Mouse (Mus musculus) left cerebral cortex, adult 2 months (tissue): ENCODE results near the gene Fam53b. TPM values are rescaled to one million over a fixed set of nuclear protein-coding genes. Genes with fewer than 3 reads are reported as not detected.

Experiments used
- DNase-seq, 2 experiments: peaks; one replicate each; pipeline ENCODE4 v3.0.0; 2021 to 2022; ENCODE audit warnings: low spot score in 2 of 2, mixed read lengths in 1 of 2; ENCODE audit errors: extremely low spot score in 1 of 2
- H3K27ac ChIP-seq: fragments of 200-600 bp; 2 replicates; pipeline ENCODE4 v1.8.1; 2022
- H3K4me3 ChIP-seq: fragments of 200-600 bp; 2 replicates; pipeline ENCODE4 v1.8.1; 2022
- CTCF ChIP-seq: fragments of 200-600 bp; IDR thresholded peaks from 2 replicates; pipeline ENCODE4 v1.8.1; 2022; ENCODE audit warnings: antibody characterized with exemption, mild to moderate bottlenecking, moderate library complexity
- intact Hi-C: fragments of 180-260 bp; cut with DNase I; formaldehyde crosslinking; loops from one replicate; pipeline ENCODE4 v1.15.1; 2025
- total RNA-seq, 2 experiments: library from RNA; stranded (reverse); gene quantifications; 2 replicates each; pipeline ENCODE4 v1.2.3; 2021

Fam53b gene
- total RNA-seq, 2 experiments from 2014 or later: 57.1 to 75.2 TPM

GRCm38 (mm10) chr7:132712044-132712708, 101.5 kb downstream of the Fam53b start:
- no peak for TF ChIP-seq CTCF
- peak overlapping the region; percentile 94 for H3K27ac ChIP-seq
- H3K4me3 ChIP-seq: no peak overlapping the region
- intact Hi-C loops: loop anchor here (2.0 kb wide), 2 partner anchors 55 to 101 kb away; partner anchors contain the start of gene Fam53b
- no peak for DNase-seq

DNA sequence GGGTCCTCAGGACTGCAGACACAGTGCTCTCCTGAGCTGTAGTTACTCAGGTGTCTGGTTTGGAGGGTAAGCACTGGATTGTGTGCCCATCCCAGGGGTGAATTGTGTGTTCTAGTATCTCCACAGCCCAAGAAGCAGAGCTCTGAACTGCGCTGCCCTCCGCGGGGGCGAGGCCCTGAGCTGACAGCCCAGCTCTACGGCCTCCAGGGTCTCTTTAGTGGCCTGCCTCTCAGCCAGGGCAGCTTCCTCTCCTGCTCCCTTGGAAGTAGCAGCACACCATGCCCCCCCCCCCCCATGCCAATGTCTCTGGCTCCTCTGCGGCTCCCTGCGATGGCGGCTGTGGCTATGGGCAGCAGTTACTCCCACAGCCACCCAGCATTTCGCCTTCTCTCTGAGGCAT, 102.1 kb downstream of the Fam53b start:
- intact Hi-C loops: no loop called here

GRCm38 (mm10) chr7:132705130-132705529, 108.6 kb downstream of the Fam53b start:
- peak; percentile 34 for TF ChIP-seq CTCF
- Histone ChIP-seq H3K4me3 (no peak overlapping the region), H3K27ac (no peak overlapping the region)
- no peak for DNase-seq
- intact Hi-C loops: no loop called here

More for the DNA sequence above, 102.1 kb downstream of the Fam53b start:
- no peak for DNase-seq
- H3K4me3 ChIP-seq: no peak overlapping the region
- peak overlapping the region; percentile 94 for H3K27ac ChIP-seq
- TF ChIP-seq CTCF: no peak

DNA sequence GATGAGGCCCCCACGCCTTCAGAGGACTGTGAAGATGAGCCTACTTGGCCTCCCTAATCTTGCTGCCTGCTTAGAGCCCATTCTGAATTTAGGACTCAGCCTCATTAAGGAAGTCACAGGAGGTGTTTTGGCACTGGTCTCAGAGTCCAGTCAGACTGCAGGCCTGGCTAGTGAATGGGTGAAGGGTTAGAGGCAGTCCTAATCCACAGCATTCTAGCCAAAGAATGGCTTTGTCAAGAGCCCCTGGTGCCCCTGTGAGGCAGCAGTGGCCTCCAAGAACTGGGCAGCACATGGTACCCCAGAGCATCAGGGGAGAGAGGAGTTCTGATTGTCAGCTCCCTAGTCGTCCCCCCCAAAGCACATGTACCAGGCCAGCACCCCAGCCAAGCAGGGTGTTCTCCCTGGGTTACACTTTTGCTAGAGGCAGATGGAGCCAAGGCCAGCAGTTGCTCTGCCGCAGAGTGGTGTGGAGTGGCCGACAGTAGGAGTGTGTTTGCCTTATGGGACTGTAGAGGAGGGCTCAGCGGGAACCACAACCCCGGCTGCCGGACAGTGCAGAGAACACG, 109.3 kb downstream of the Fam53b start:
- Histone ChIP-seq H3K27ac (no peak overlapping the region), H3K4me3 (no peak overlapping the region)
- DNase-seq: no peak
- intact Hi-C loops: no loop called here
- no peak for TF ChIP-seq CTCF

DNA sequence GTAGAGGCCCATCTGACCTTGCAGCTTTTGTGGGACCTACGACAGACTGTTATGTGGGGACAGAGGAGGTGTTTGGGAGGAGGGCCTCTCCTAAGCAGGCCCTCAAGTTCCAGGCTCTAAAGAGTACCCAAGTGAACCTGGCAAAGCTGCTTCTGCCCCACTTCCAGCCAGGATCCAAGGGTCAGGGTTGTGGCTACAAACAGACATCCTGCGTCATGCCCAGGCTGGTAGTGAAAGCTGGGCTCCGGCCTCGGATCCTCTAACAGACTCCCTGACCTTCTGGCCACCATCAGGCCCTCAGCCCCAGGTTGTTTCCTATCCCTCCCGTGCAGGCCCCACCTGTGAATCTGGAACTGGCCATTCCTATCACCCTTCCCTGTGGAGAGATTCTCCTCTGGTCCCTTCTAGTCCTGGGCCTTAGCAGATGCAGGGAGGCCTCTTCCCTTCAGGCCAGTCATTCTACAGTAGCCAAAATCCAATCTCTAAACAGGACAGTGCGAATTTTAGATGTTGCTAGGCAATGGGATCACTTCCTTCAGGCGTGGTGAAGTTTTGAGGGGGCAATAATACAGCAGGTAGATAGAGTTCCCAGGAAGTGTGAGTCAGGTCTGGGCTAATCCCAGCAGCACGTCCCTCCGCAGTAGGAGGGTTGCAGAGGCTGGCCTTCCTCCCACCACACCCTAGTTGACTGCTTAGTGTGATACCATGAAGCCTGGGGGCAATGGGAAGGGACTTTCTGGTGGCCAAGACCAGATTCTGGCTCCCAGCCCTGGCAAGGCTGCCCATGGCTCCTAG, 110.0 kb downstream of the Fam53b start:
- intact Hi-C loops: no loop called here
- no peak overlapping the region for H3K27ac ChIP-seq
- H3K4me3 ChIP-seq: no peak overlapping the region
- TF ChIP-seq CTCF: no peak
- no peak for DNase-seq

- H3K27ac ChIP-seq: peak overlapping the region; percentile 47; the same call in 1 of the 2 replicates
- intact Hi-C loops: no loop called here
- no peak for DNase-seq
These were observed 111.1 kb downstream of the Fam53b start for GRCm38 (mm10) chr7:132702492-132703070.

GRCm38 (mm10) chr7:132702024-132702423, 111.7 kb downstream of the Fam53b start:
- peak overlapping the region; percentile 47; the same call in 1 of the 2 replicates for H3K27ac ChIP-seq
- DNase-seq: no peak
- intact Hi-C loops: no loop called here

More at GRCm38 (mm10) chr7:132702492-132703070, 111.1 kb downstream of the Fam53b start:
- no peak overlapping the region for H3K4me3 ChIP-seq
- no peak for TF ChIP-seq CTCF

DNA sequence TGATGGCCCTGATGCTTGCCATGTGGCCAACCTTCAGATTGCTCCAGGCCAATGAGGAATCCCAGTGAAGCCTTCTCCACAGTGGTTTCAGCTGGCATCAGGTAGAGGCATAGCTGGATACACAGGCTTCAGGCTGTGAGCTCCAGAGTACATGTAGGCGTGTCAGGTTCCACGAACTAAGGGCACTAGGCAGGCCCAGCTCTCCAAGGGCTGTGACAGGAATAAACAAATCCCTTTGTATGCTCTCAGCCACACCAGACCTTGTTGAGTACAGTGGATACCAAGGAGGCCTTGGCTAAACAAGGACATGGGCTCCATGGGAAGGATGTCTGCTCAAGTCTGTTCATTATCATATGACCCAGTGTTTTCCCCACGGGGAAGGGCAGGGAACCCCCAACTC, 112.3 kb downstream of the Fam53b start:
- DNase-seq: no peak
- Histone ChIP-seq H3K4me3 (no peak overlapping the region), H3K27ac (no peak overlapping the region)
- no peak for TF ChIP-seq CTCF
- intact Hi-C loops: no loop called here

More at GRCm38 (mm10) chr7:132702024-132702423, 111.7 kb downstream of the Fam53b start:
- no peak for TF ChIP-seq CTCF
- no peak overlapping the region for H3K4me3 ChIP-seq

GRCm38 (mm10) chr7:132700107-132700506, 113.6 kb downstream of the Fam53b start:
- TF ChIP-seq CTCF: no peak
- Histone ChIP-seq H3K4me3 (no peak overlapping the region), H3K27ac (no peak overlapping the region)
- intact Hi-C loops: no loop called here
- no peak for DNase-seq

DNA sequence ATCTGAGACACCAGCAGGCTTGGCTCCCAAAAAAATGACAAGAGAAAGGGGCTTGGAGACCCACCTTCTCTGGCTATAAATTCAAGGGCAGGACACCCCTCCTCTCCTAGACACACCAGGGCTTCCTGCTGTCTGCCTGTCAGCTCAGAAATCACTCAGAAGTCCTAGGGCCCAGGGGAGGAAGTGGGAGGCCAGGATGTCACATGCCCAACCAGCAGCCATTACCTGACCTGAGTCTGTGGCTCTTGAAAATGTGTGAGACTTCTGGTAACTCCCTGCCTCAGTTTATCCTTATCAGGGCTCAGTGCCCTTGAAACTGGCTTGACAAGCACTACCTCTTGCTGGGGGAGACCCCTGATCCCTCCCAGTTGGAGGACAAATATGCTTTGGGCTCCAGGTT, 114.0 kb downstream of the Fam53b start:
- intact Hi-C loops: no loop called here
- H3K27ac ChIP-seq: no peak overlapping the region
- DNase-seq: no peak
- TF ChIP-seq CTCF: no peak
- no peak overlapping the region for H3K4me3 ChIP-seq

GRCm38 (mm10) chr7:132699165-132699564, 114.5 kb downstream of the Fam53b start:
- Histone ChIP-seq H3K4me3 (no peak overlapping the region), H3K27ac (no peak overlapping the region)
- intact Hi-C loops: no loop called here
- no peak for TF ChIP-seq CTCF
- no peak for DNase-seq

- no peak for TF ChIP-seq CTCF
- Histone ChIP-seq H3K4me3 (no peak overlapping the region), H3K27ac (no peak overlapping the region)
- intact Hi-C loops: no loop called here
- no peak for DNase-seq
These were observed 114.9 kb downstream of the Fam53b start for GRCm38 (mm10) chr7:132698737-132699136.
